In the genomic region with DNA sequence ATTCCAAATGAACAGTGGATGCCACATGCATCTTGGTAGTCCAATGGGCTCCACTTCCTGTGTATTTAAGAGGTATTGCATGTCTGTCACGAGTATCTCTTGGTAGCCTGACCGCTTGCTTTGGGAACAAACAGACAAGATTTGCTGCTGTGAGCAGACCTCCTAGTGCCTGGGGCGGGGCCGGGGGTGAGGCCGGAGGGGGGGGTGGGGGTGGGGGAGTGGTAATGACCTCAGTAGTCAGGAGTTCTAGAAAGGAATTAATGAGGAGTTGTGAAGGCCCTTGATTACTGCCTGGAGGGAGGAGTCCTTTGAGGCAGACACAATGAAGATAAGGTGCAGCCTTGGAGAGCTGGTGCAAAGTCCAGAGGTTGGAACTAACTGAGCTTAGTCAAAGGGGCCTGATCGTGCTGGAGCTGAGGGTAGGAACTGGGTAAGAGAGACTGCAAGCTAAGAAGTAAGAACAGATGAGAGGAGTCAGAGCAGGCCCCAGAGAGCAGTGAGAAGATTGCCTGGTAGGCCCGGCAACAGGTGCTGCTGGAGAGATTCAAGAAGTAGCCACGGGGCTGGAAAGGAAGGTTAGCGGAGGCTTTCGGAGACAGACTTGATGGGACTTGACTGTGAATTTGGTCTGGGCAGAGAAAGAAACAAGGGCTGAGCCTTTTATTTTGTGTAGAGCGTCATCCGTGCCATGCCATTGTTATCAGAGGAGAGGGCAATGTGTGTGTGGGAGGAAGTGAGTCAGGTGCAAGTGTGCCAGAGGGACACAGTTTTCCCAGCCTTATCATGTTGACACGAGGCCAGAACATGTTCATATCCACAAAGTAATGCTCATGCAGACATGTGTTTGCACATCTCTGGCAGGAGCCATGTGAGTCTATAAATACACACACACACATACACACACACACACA, we compare ENCODE assay signal across 9 mouse cellular contexts. TPM values are rescaled to one million over a fixed set of nuclear protein-coding genes. Genes with fewer than 3 reads are reported as not detected.
DNase-seq lines count a peak whose midpoint lies in the region; ATAC-seq and TF ChIP-seq lines count a peak whose summit lies in the region.
"Had no signal": no experiment of that assay in that cellular context is flagged by ENCODE, and none has a peak within 500 bp of the region (broad histone marks: within the 10 kb centered on the region; RNA-seq: fewer than 3 reads in every experiment).

No protein-coding gene starts in this region.

- DNase-seq in ovary, adult 18-20 months (ENCODE audit: low spot score): peak; percentile 66
- no peak for DNase-seq in ovary, postnatal 10 days (ENCODE audit: low spot score)
- DNase-seq in brain, embryonic 14.5 days (ENCODE audit: low read depth): peak; percentile 23
- DNase-seq in kidney, adult 11 months: peak; percentile 83
- peak; percentile 19 for DNase-seq in lung, postnatal 10 days
- no peak for DNase-seq in layer of hippocampus, adult 9-11 months
- no peak for DNase-seq in layer of hippocampus, adult 9-10 months (ENCODE audit: low spot score)

- TF ChIP-seq CTCF in brain, embryonic 14.5 days (IDR thresholded peaks at IDR 0.05; ENCODE audit: borderline replicate concordance, extremely low read depth, insufficient read depth, insufficient read length): no peak

- TF ChIP-seq POLR2A in brain, embryonic 14.5 days (IDR thresholded peaks at IDR 0.05; ENCODE audit: borderline replicate concordance, extremely low read depth, insufficient read depth, insufficient read length, poor library complexity, severe bottlenecking): no peak

- no peak for ATAC-seq in activated CD4-positive, CD25-positive, alpha-beta regulatory T cell, adult 4 months

RNA-seq across cellular contexts. Expression of a gene that starts 3.8 kb away (rescaled TPM):
- 225 and 256 TPM in 2 replicates for polyA plus RNA-seq in brain, embryonic 14.5 days (2012; rRNA removed)
- polyA plus RNA-seq in activated CD4-positive, CD25-positive, alpha-beta regulatory T cell, adult 4 months (2017; shearing (Covaris generic)): 10 to 100 TPM; 11.0 TPM

RNA-seq across cellular contexts. Expression of a gene that starts 28.0 kb away (rescaled TPM):
- 20.6 and 42.0 TPM in 2 replicates for polyA plus RNA-seq in brain, embryonic 14.5 days (2012; rRNA removed)
- 10 to 100 TPM; 32.2 to 35.6 TPM for polyA plus RNA-seq in activated CD4-positive, CD25-positive, alpha-beta regulatory T cell, adult 4 months (2017; shearing (Covaris generic))

RNA-seq across cellular contexts. Expression of a gene that starts 42.0 kb away (rescaled TPM):
- 2.5 and 2.6 TPM in 2 replicates for polyA plus RNA-seq in brain, embryonic 14.5 days (2012; rRNA removed)
- 1 to 10 TPM; 3.9 to 6.7 TPM for polyA plus RNA-seq in activated CD4-positive, CD25-positive, alpha-beta regulatory T cell, adult 4 months (2017; shearing (Covaris generic))
- polyA plus RNA-seq: erythroblast, embryonic 14.5 days had no signal

RNA-seq across cellular contexts. Expression of a gene that starts 52.9 kb away (rescaled TPM):
- polyA plus RNA-seq in brain, embryonic 14.5 days (2012; rRNA removed): 1.6 and 6.4 TPM in 2 replicates
- under 1 TPM; 0.20 to 0.27 TPM for polyA plus RNA-seq in activated CD4-positive, CD25-positive, alpha-beta regulatory T cell, adult 4 months (2017; shearing (Covaris generic))
- polyA plus RNA-seq: erythroblast, embryonic 14.5 days had no signal

Comparison
In these comparisons a context has a peak if more than half of its experiments do, and no peak if none do; other contexts are left out.
1. DNase-seq: peak in ovary, adult 18-20 months (single experiment), brain, embryonic 14.5 days (single experiment), kidney, adult 11 months (single experiment) and lung, postnatal 10 days (single experiment); none in ovary, postnatal 10 days (single experiment), layer of hippocampus, adult 9-11 months (single experiment) and layer of hippocampus, adult 9-10 months (single experiment).
2. RNA of a gene that starts 3.8 kb away (polyA plus RNA-seq): 225 to 256 TPM in brain, embryonic 14.5 days; 11.0 TPM in activated CD4-positive, CD25-positive, alpha-beta regulatory T cell, adult 4 months; every median in the first group is over 10 times any median in the second.